Mouse (Mus musculus): ENCODE data around the gene Calhm6.

GRCm38 (mm10) chr10:34139768-34140167 is 12.0 kb upstream of the Calhm6 start:
- TF ChIP-seq POLR2A (IDR thresholded peaks at IDR 0.05; ENCODE audit: borderline replicate concordance, low read depth, low read length) (no peak), CTCF (IDR thresholded peaks at IDR 0.05; ENCODE audit: low read depth, low read length) (no peak)

Measured in bone marrow macrophage, adult 2 months (primary cell).